Mouse (Mus musculus) cortical plate, adult 2 months (tissue): Measurements from ENCODE around the gene Tecr.

ENCODE experiments used
- CTCF ChIP-seq: fragments of 200-500 bp; IDR thresholded peaks from 2 replicates; pipeline ENCODE4 v1.5.1; 2011; ENCODE audit warnings: mild to moderate bottlenecking, control low read depth, low read length; ENCODE audit not compliant: insufficient read depth; ENCODE audit errors: extremely low read depth
- POLR2A ChIP-seq: fragments of 200-500 bp; IDR thresholded peaks from 2 replicates; pipeline ENCODE4 v1.6.1; 2011; ENCODE audit warnings: mild to moderate bottlenecking, low read length, control low read depth; ENCODE audit not compliant: insufficient read depth; ENCODE audit errors: extremely low read depth

DNA sequence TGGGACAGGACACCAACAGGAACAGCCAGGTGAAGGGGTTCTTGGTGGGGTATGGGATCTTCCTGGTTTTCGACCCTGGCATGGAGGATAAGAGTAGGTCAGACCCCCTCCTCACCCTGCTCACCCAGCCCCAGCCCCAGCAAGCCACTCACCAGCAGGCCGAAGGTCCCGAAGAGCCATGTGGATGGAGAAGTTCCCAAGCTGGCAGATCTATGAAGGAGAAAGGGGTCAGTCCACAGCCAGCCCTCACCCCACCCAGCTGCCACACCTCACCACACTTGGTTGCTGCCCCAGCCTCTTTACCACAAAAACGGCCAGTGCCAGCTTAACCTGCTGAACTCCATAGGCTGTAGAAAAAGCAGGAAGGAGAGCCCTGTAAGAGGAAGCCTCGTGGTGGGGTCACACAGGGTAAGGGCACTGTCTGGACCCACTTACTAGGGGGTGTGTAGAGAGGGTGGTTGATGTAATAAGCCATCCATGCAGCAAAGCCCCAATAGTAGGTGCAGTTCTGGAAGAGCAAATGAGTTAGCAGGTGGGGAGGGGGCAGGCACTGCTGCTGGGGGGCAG is 35.4 kb downstream of the Tecr start:
- no peak for TF ChIP-seq CTCF
- no peak for TF ChIP-seq POLR2A
